Mouse (Mus musculus) lung, adult 2 months (tissue): Measurements from ENCODE around the gene Mrc2.

Experiments
- CTCF ChIP-seq: fragments of 200-500 bp; IDR thresholded peaks from 2 replicates; pipeline ENCODE4 v1.5.1; 2011; ENCODE audit warnings: mild to moderate bottlenecking, low read length, control low read depth; ENCODE audit not compliant: insufficient read depth
- POLR2A ChIP-seq: fragments of 200-500 bp; IDR thresholded peaks from 2 replicates; pipeline ENCODE4 v1.6.1; 2011; ENCODE audit warnings: low read depth, mild to moderate bottlenecking, control low read depth, low read length, borderline replicate concordance; ENCODE audit errors: extremely low read depth

DNA sequence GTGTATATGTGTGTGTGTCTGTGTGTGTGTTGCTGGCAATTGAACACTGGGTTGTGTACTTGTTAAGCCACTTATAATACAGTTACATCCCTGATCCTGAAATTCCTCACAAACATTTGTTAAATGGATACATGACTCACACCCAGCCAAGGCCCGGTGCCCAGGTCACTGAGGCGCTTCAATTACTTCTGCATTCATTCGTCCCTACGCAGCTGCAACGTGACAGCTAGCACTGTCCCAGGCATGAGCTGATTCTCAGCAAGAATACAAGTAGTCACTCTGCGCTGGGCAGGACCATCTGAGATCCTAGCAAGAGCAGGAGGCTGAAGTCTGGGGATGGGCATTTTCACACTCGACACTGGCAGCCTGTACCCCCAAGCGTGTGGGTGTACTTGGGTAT is 22.9 kb downstream of the Mrc2 start:
- TF ChIP-seq POLR2A (no peak), CTCF (no peak)
